Comparison of ENCODE assay signal across 17 mouse cellular contexts in genomic region chr7:107504761-107505712, GRCm38 (mm10).
DNase-seq lines count a peak whose midpoint lies in the region; ATAC-seq lines count a peak whose summit lies in the region.
"Had no signal": no experiment of that assay in that cellular context is flagged by ENCODE, and none has a peak within 500 bp of the region (broad histone marks: within the 10 kb centered on the region; RNA-seq: fewer than 3 reads in every experiment).

No protein-coding gene starts in this region.

- peak overlapping the region; percentile 39; the same call in 1 of the 2 replicates for H3K27ac ChIP-seq in hindbrain, embryonic 16.5 days (ENCODE audit: low read depth, low read length)
- H3K27ac ChIP-seq: lung, embryonic 15.5 days; stomach, embryonic 15.5 days had no signal

- no peak overlapping the region for H3K4me3 ChIP-seq in hindbrain, embryonic 16.5 days (ENCODE audit: low read length)
- H3K4me3 ChIP-seq: erythroblast, embryonic 14.5 days; lung, embryonic 15.5 days; megakaryocyte, embryonic 14.5 days; stomach, embryonic 15.5 days had no signal

- H3K4me2 ChIP-seq in hindbrain, embryonic 16.5 days (ENCODE audit: low read length) = no peak overlapping the region
- H3K4me2 ChIP-seq: heart, embryonic 11.5 days; lung, embryonic 15.5 days; stomach, embryonic 15.5 days had no signal

- no peaks in the 10 kb centered on the region for H3K36me3 ChIP-seq in hindbrain, embryonic 16.5 days (ENCODE audit: control insufficient read depth, insufficient read depth, low read length)
- H3K36me3 ChIP-seq: lung, embryonic 15.5 days; stomach, embryonic 15.5 days had no signal

- DNase-seq in cerebellum, postnatal 10 days = peak; percentile 41 to 60
- no peak for DNase-seq in cerebellum, adult 11 months
- peak; percentile 11 to 19 for DNase-seq in layer of hippocampus, adult 8-10 months (ENCODE audit: low spot score in 2 of 2)
- no peak for DNase-seq in layer of hippocampus, postnatal 14 days (ENCODE audit: low spot score in 2 of 2)
- DNase-seq in MN1 (ENCODE audit: low spot score) (peak; percentile 85), liver (no peak)
- DNase-seq in natural killer cell, adult 2 months (ENCODE audit: low spot score in 2 of 2) = no peak
- DNase-seq: adrenal gland, postnatal 10 days; gastrocnemius, postnatal 10 days; heart, postnatal 4 days; kidney, adult 9 months had no signal

- H3K4me1 ChIP-seq in hindbrain, embryonic 16.5 days (ENCODE audit: control insufficient read depth, insufficient read depth, low read depth, low read length) = peaks cover 6% of the 10 kb centered on the region
- H3K4me1 ChIP-seq: lung, embryonic 15.5 days; stomach, embryonic 15.5 days had no signal

- WGBS in hindbrain, embryonic 16.5 days = 37% methylated on average over 5 of the region's 5 CpGs

- no peaks in the 10 kb centered on the region for H3K9me3 ChIP-seq in hindbrain, embryonic 16.5 days (ENCODE audit: control insufficient read depth, low read length)
- H3K9me3 ChIP-seq: lung, embryonic 15.5 days; megakaryocyte, embryonic 14.5 days; stomach, embryonic 15.5 days had no signal

- H3K27me3 ChIP-seq in hindbrain, embryonic 16.5 days (replicated peaks; ENCODE audit: control insufficient read depth, insufficient read depth, low read length) = no peaks in the 10 kb centered on the region
- H3K27me3 ChIP-seq: lung, embryonic 15.5 days; stomach, embryonic 15.5 days had no signal

- ATAC-seq in hindbrain, embryonic 16.5 days = peak; percentile 65

- no peak overlapping the region for H3K9ac ChIP-seq in hindbrain, embryonic 16.5 days (ENCODE audit: low read depth, low read length)
- H3K9ac ChIP-seq: lung, embryonic 15.5 days; stomach, embryonic 15.5 days had no signal

Comparison
In these comparisons a context has a peak if more than half of its experiments do, and no peak if none do; other contexts are left out.
1. DNase-seq: peak in cerebellum, postnatal 10 days (2 of 2), layer of hippocampus, adult 8-10 months (2 of 2) and MN1 (single experiment); none in cerebellum, adult 11 months (single experiment), layer of hippocampus, postnatal 14 days (0 of 2), liver (single experiment) and natural killer cell, adult 2 months (0 of 2).